Mouse (Mus musculus) gastrocnemius, adult 18-20 months (tissue): Measurements from ENCODE around the gene Bean1. TPM values are rescaled to one million over a fixed set of nuclear protein-coding genes. Genes with fewer than 3 reads are reported as not detected.

Experiments
- DNase-seq: peaks from one replicate; pipeline ENCODE4 v3.0.0; 2021; ENCODE audit warnings: low spot score
- long read RNA-seq, 2 experiments: library from polyadenylated mRNA; stranded (forward); transcript quantifications; one replicate each; pipeline ENCODE4 v2.0.0; 2021
- total RNA-seq, 2 experiments: library from RNA; stranded (reverse); gene quantifications; 2 replicates each; pipeline ENCODE4 v1.2.3; 2021

Bean1 gene
- total RNA-seq: under 1 TPM; 0.25 to 0.59 TPM
- long read RNA-seq, experiment 1, partial matches to known transcripts: 0 of 1 reads
- long read RNA-seq, experiment 1, other reads (novel, unspliced or antisense): 1 of 1 reads
- long read RNA-seq, experiment 2, partial matches to known transcripts: 0 of 1 reads
- long read RNA-seq, experiment 2, other reads (novel, unspliced or antisense): 1 of 1 reads

DNA sequence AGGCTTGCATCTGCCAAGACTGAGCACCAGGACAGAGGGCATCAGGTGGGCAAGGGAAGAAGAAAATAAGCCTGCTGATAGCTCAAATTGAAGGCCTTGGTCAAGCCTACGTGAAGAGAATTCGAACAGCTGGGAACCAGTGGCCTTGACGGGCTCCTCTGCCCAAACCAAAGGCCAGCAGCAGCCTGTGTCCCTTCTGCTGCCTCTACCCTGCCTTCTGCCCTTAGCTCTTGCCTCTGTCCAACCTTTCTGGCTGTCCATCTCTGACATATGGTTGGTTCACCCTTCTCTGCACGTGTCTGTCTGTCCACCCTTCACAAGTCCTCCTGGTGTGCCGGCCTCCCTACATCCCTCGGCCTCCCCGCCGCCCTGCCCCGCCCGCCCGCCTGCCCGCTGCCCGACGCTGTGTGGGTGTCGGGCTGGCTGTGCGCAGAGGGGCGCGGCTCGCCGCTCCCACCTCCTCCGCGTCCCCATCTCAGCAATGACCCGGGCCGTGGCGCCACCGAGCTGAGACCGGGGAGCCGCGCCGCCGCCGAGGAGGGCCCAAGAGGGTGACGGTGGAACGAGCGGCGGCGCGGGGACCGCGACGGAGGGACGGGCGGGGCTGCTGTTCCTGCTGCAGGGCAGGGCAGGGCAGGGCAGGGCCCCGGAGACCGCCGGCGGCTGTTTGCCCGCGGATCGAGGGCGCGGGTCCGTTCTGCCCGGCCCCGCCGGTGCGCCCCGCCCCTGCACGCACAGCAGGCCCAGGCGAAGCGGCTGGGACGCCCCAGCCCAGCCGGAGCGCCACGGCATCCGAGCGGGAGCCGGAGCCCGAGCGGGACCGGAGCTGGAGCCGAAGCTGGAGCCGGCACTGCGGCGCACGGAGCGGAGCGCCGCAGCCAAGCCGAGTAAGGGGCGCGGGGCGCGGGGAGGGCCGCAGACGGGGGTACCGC, at the start of gene Bean1:
Gene Bean1, plus strand, starts transcription at position 325 of the 932 bp plus-strand sequence.
- DNase-seq: peak; percentile 15

GRCm38 (mm10) chr8:104121640-104122416, 48.4 kb upstream of the Bean1 start:
- no peak for DNase-seq

- no peak for DNase-seq
Measured at GRCm38 (mm10) chr8:104123080-104123657, 47.1 kb upstream of the Bean1 start.

GRCm38 (mm10) chr8:104124534-104124933, 45.7 kb upstream of the Bean1 start:
- DNase-seq: no peak

DNA sequence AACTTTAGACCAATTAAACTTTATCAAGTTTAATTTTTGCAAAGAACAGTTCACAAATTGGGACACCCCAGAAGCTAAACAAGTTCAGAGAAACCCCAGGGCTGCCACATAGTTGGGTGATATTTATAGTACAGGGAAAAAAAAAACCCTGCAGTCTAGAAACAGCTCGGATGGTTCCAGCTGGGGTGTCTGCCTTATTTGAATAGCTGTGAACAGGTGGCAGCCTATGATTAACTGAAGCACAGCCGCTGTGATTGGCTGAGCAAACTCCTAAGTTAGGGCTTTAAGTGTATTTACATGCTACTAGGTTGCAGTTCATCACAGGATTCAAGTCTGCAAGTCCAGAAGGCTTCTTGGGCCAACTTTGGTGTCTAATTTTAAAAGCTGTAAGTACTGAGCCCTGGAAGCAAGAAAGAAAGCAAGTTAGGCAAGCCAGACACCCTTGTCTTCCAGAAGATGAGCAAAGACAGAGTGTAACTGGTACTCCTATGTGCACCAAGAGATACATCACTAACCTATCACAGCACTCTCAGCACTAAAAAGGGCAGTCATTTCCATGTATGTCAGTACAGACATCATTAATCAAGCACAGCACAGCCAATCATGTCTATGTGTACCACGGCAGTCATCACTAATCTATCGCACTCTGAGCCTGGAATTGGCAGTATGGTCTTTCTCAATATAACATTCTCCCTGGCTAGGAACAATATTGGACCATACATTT, 42.9 kb upstream of the Bean1 start:
- DNase-seq: peak; percentile 67

DNA sequence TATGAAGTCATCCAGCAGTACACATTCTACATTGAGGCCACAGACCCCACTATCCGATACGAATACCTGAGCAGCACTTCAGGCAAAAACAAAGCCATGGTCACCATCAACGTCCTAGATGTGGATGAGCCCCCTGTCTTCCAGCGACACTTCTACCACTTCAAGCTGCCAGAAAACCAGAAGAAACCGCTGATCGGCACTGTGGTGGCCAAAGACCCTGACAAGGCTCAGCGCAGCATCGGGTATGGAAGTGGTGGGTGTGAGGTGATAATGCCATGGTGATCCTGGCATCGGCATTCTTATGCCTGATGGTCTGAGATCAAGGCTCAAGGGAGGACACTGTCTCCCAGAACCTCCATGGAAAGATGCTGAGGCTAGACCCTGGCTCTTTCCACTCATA, 39.3 kb upstream of the Bean1 start:
- no peak for DNase-seq

DNA sequence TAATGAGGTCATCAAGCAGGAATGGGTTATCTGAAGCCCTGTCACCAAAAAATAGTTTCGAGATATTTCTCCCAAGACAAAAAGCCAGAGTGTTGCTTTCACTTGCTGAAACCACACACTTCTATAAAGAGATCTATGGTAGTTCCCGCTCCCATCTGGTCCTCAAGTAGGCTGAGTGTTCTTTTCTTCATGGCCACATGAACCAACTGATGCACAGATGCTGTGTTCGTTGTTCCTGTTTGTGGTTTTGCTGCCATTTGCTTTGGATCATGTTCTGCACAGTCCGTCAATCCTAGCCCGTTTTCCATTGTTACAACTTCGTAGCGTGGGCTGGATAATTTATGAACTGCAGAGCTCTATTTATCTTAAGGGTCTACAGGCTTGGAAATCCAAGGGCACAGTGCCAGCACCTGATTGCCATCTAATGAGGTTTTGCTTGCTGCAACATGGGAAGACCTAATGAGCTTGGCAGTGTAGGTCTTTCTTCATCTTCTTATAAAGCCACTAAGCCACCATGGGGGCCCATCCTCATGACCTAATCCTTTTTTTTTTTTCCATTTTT, 38.7 kb upstream of the Bean1 start:
- no peak for DNase-seq

DNA sequence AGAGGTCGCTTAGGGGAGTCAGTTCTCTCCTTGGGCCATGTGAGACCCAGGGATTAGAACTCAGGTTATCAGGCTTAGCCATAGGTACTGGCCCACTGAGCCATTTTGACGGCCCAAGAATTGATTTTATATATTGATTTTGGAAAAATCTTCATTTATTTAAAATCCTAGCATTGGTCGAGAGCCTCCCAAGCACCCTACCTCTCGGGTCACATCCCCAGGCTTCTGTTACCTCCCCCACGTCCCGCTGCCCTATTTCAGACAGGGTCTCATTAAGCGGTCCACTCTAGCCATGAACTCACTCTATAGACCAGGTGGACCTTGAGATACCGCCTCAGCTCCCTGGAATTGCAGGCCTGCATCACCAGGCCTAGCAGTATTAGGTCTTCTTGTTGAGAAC, 35.7 kb upstream of the Bean1 start:
- DNase-seq: no peak

- no peak for DNase-seq
Measured at GRCm38 (mm10) chr8:104136277-104136676, 34.0 kb upstream of the Bean1 start.

DNA sequence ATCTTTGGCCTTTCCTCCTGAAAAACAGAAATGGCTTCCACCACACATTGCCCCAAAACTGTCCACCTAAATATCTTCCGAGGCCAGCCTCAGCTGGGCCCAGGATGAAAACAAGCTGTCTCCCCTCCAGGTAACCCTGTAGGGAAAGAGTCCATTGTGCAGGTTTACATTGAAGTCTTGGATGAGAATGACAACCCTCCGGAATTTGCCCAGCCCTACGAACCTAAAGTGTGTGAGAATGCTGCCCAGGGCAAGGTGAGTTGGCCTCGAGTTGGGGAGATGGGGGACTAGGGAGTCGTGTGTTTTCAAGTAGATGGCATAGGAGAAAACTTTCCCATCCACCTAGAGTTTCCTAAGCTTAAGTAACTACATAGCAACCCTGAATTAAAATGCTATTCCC, 32.6 kb upstream of the Bean1 start:
- no peak for DNase-seq

- DNase-seq: no peak
Measured at GRCm38 (mm10) chr8:104140611-104141010, 29.6 kb upstream of the Bean1 start.

- no peak for DNase-seq
Measured at GRCm38 (mm10) chr8:104142415-104142814, 27.8 kb upstream of the Bean1 start.

DNA sequence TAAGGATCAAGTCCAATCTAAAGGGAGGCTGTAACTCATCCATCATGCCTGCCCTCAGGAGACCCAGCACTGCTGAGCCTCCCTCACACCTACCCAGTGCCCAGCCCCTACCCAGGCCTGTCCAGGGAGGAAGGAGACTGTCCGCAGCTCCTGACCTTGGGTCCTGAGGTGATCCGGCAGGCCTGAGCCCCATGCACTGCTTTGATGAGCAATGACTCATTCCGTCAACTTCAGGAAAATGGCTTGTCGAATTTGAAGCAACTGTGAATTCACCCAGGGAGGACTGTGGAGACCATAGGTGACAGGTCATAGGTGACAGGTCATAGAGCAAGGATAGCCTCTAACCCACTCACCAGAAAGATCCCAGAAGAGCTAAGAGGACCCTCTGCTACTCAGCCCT, 26.9 kb upstream of the Bean1 start:
- DNase-seq: no peak

DNA sequence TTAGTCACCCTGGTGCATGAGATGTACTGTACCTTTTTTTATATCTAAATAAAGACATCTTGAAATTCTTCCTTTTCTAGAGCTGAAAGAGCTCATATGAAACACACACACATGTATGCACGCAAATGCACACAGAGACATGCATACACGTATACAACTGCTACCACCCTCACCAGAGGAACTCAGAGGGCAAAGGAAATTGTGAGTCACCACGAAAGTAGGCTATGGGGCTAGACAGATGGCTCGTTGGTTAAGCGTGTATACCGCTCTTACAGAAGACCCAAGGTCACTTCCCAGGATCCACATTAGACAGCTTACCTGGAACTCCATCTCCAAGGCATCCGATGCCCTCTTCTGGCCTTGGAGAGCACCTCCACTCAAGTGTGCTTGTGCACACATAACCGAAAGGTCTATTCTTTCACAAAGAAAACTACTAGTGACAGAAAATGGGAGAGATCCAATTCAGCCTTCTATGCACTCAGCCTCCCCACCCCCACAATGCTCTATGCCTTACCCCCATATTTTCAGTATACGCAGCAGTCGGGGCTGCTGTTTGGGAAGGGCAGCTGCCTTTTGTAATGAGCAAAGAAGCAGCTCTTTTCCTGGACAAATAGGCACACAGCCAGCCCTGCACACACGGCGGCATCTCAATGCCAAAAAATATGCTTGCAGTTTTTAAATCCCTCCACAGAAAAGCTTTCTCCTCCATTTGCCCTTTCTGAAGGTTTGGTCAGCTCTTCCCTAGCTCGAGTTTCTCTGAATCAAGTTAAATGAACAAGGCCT, 25.6 kb upstream of the Bean1 start:
- no peak for DNase-seq

DNA sequence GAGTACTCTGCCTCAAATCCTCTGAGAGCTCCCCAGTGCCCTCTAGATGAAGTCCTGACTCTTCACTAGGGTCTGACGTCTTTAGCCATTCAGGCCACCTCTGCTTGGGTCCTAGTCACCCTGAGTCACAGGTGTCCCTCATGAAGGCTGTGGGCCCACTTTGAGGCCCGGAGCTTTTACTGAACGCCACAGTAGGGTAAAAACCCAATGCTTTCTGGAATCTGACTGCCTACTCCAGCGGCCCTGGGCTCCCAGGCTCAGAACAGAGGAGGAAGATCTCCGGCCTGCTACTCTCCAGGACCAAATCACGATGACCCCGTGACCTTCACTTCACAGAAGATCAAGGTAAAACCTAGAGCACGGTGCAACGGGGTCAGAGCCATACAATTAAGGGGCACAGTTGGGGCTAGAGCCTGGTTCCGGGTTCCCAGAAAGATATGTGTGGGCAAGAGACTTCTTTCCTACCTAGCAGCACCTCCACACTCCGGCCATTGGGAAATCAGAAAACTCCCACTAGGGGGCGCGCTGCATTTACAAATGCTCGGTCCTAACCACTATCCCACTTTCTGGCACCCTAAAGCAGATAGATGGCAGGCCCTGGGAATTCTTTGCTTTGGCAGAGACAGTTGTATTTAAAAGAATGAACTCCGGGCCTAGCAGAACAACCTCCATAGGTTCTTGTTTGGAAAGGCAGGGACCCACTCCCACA, 24.1 kb upstream of the Bean1 start:
- peak; percentile 75 for DNase-seq

- no peak for DNase-seq
Measured at GRCm38 (mm10) chr8:104146717-104147494, 23.3 kb upstream of the Bean1 start.

DNA sequence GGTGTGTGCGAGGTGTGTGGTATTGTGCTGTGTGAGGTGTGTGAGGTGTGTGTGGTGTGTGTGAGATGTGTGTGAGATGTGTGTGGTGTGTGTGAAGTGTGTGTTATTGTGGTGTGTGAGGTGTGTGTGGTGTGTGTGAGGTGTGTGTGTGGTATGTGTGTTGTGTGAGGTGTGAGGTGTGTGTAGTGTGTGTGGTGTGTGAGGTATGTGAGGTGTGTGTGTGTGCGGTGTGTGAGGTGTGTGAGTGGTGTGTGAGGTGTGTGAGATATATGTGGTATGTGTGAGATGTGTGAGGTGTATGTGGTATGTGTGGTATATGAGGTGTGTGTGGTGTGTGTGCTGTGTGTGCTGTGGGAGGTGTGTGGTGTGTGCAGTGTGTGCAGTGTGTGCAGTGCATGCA, 22.3 kb upstream of the Bean1 start:
- no peak for DNase-seq

DNA sequence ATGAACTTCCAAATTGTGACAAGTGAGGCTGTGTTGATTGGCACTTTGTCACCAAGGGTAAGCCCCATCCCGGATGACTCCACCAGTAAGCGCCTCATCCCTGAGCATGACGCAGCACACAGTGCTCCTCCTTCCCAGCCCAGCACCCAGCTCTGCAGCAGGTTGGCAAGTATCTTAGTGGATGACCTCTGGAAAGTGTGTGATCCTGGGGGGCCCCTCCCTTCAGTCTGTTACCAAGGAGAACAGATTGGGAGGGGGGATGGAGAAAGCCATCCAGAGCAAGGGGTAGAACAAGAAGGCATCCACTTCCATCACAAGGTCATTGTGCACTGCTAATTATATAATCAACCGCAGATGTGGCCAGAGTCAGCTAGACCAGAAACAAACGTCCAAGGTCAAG, 9.5 kb upstream of the Bean1 start:
- no peak for DNase-seq

DNA sequence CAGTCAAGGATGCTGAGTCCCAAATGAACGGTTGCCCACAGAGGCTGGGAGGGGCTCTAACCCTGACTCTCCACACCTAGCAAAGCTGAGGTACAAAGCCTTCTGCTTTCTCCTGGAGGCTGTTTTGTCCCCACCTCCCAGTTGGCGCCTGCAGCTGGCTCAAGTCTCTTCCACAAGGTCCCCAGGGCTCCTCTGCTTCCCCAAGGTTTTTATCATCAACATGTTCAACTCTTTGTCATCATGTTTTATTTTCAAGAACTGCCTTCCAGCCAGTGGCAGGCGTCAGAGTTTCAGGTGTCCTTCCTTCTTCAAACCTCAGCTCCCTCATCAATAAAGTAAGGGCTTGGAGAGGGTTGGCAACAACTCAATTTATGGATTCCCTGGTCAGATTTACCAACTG, 781 bp upstream of the Bean1 start:
- no peak for DNase-seq
